Mouse (Mus musculus) bone marrow macrophage, adult 2 months (primary cell): ENCODE data around the gene Igf1r.

Experiments used
- CTCF ChIP-seq: IDR thresholded peaks from 2 replicates; pipeline ENCODE4 v1.5.1; 2012; ENCODE audit warnings: low read depth, mild to moderate bottlenecking, low read length, moderate library complexity
- POLR2A ChIP-seq: IDR thresholded peaks from 2 replicates; pipeline ENCODE4 v1.6.1; 2012; ENCODE audit warnings: mild to moderate bottlenecking, low read depth, low read length, borderline replicate concordance

GRCm38 (mm10) chr7:67952036-67952681, 468 bp upstream of the Igf1r start:
- TF ChIP-seq CTCF (no peak), POLR2A (no peak)
